Mouse (Mus musculus): ENCODE data around the gene Zcchc2.

- TF ChIP-seq POLR2A (IDR thresholded peaks at IDR 0.05; ENCODE audit: insufficient read depth, low read length), result no peak
- TF ChIP-seq EP300 (IDR thresholded peaks at IDR 0.05; ENCODE audit: insufficient read depth, low read depth, low read length), result no peak
- no peak for TF ChIP-seq CTCF (IDR thresholded peaks at IDR 0.05; ENCODE audit: low read depth, low read length)
These were observed 2.0 kb downstream of the Zcchc2 start for GRCm38 (mm10) chr1:105991931-105992837.
